Mouse (Mus musculus) megakaryocyte, embryonic 14.5 days (primary cell): ENCODE measurements around the gene Gpr19. TPM values are rescaled to one million over a fixed set of nuclear protein-coding genes. Genes with fewer than 3 reads are reported as not detected.

Experiments used
- H3K27me3 ChIP-seq: replicated peaks from 2 replicates; pipeline ENCODE3; 2012; ENCODE audit warnings: inconsistent platforms
- H3K36me3 ChIP-seq: replicated peaks from 2 replicates; pipeline ENCODE3; 2012; ENCODE audit warnings: low read length, inconsistent platforms, mixed read lengths
- H3K4me1 ChIP-seq: 2 replicates; pipeline ENCODE4 v1.6.1; 2012; ENCODE audit warnings: inconsistent platforms
- H3K4me3 ChIP-seq: replicated peaks from 2 replicates; pipeline ENCODE3; 2012; ENCODE audit warnings: moderate library complexity, mild to moderate bottlenecking, inconsistent platforms
- H3K9me3 ChIP-seq: 2 replicates; pipeline ENCODE4 v1.6.1; 2012; ENCODE audit warnings: inconsistent platforms
- FLI1 ChIP-seq: IDR thresholded peaks from 2 replicates; pipeline ENCODE4 v1.6.1; 2012; ENCODE audit warnings: low read length, inconsistent platforms, mixed read lengths
- GATA1 ChIP-seq: IDR thresholded peaks from 3 replicates; pipeline ENCODE4 v1.6.1; 2012; ENCODE audit warnings: mixed read lengths, low read length, inconsistent platforms, borderline replicate concordance
- polyA plus RNA-seq: library from polyadenylated mRNA; stranded (reverse); fragments of >175 nt; gene quantifications from 2 replicates; pipeline ENCODE4 v1.2.3, GENCODE M21; 2012; ENCODE audit warnings: low replicate concordance; ENCODE audit not compliant: insufficient read depth

Gene Gpr19
- polyA plus RNA-seq, 1 experiment = 0.62 TPM

GRCm38 (mm10) chr6:134840346-134840745 lies 58.0 kb downstream of the Gpr19 start:
- H3K4me3 ChIP-seq = no peak overlapping the region
- TF ChIP-seq GATA1 (no peak), FLI1 (no peak)
- peaks cover 27% of the 10 kb centered on the region for H3K36me3 ChIP-seq
- peaks cover 26% of the 10 kb centered on the region for H3K4me1 ChIP-seq
- no peaks in the 10 kb centered on the region for H3K27me3 ChIP-seq
- H3K9me3 ChIP-seq = no peaks in the 10 kb centered on the region

GRCm38 (mm10) chr6:134838111-134838510 lies 60.3 kb downstream of the Gpr19 start:
- Histone ChIP-seq H3K27me3 (no peaks in the 10 kb centered on the region), H3K4me1 (peaks cover 34% of the 10 kb centered on the region), H3K9me3 (no peaks in the 10 kb centered on the region), H3K36me3 (peaks cover 20% of the 10 kb centered on the region), H3K4me3 (no peak overlapping the region)
- TF ChIP-seq FLI1 (no peak), GATA1 (no peak)

GRCm38 (mm10) chr6:134834585-134835251 lies 63.7 kb downstream of the Gpr19 start:
- H3K4me1 ChIP-seq = peaks cover 53% of the 10 kb centered on the region

DNA sequence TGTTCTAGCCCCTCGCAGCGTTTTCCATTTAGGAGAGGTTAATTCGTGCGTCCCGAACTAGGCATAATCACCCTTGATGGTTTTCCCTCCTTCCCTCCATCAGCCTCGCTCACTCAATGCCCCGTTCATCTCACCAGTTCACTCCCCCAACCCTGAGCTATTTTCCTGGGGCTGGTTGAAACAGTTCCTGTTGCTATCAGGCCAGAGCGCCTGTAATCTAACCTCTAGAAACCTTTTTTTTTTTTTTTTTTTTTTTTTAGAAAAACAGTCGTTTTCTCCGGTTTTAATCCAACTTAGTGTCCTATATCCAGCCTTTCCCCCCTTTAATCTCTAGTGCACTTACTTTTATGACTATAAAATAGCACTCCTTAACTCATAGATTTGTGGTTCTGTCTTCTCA lies 67.6 kb downstream of the Gpr19 start:
- Histone ChIP-seq H3K4me3 (peak overlapping the region; percentile 97), H3K36me3 (no peaks in the 10 kb centered on the region), H3K27me3 (peaks cover 2% of the 10 kb centered on the region), H3K9me3 (no peaks in the 10 kb centered on the region), H3K4me1 (peaks cover 53% of the 10 kb centered on the region)
- TF ChIP-seq FLI1 (no peak), GATA1 (no peak)

More at GRCm38 (mm10) chr6:134834585-134835251, 63.7 kb downstream of the Gpr19 start:
- H3K4me3 ChIP-seq = no peak overlapping the region
- no peak for TF ChIP-seq FLI1
- TF ChIP-seq GATA1 = no peak
- H3K9me3 ChIP-seq = no peaks in the 10 kb centered on the region
- no peaks in the 10 kb centered on the region for H3K27me3 ChIP-seq
- peaks cover 19% of the 10 kb centered on the region for H3K36me3 ChIP-seq

GRCm38 (mm10) chr6:134829786-134830700 lies 68.3 kb downstream of the Gpr19 start, which contains the start of gene Crebl2:
Gene Crebl2 (plus strand): TSS chr6:134830154.
- peak within 1 kb of the TSS; percentile 97 for H3K4me3 ChIP-seq
- no peaks in the 10 kb centered on the region for H3K9me3 ChIP-seq
- no peaks in the 10 kb centered on the region for H3K36me3 ChIP-seq
- H3K27me3 ChIP-seq = peaks cover 2% of the 10 kb centered on the region
- H3K4me1 ChIP-seq = peaks cover 53% of the 10 kb centered on the region
- TF ChIP-seq FLI1 (no peak), GATA1 (no peak)

- no peaks in the 10 kb centered on the region; the same call in 1 of the 2 replicates for H3K4me1 ChIP-seq
- H3K27me3 ChIP-seq = peaks cover 11% of the 10 kb centered on the region
- no peaks in the 10 kb centered on the region for H3K9me3 ChIP-seq
- TF ChIP-seq GATA1 = no peak
- no peak for TF ChIP-seq FLI1
- no peak overlapping the region for H3K4me3 ChIP-seq
- H3K36me3 ChIP-seq = no peaks in the 10 kb centered on the region
These were observed 75.5 kb downstream of the Gpr19 start for GRCm38 (mm10) chr6:134822844-134823243.

DNA sequence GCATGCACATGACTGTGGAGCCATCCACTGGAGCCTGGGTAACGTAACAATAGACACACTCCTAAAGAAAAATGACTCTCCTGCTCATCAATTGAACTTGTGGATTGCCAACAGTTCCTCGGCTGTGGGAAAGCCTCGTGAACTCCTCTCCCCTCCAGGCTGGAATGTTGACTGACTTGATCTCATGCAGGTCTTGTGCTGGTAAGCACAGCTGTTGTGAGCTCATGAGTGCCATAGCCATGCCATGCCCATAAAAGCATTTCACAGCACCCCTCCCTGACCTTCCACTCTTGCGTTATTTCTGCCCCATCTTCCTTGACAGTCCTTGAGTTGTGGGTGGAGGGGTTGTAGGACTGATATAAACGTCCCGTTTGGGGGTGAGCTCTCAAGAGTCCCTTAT lies 78.0 kb downstream of the Gpr19 start:
- TF ChIP-seq FLI1 (no peak), GATA1 (no peak)
- no peak overlapping the region for H3K4me3 ChIP-seq
- no peaks in the 10 kb centered on the region for H3K36me3 ChIP-seq
- peaks cover 16% of the 10 kb centered on the region for H3K27me3 ChIP-seq
- H3K9me3 ChIP-seq = no peaks in the 10 kb centered on the region
- H3K4me1 ChIP-seq = no peaks in the 10 kb centered on the region; the same call in 1 of the 2 replicates

- no peak overlapping the region for H3K4me3 ChIP-seq
- no peaks in the 10 kb centered on the region for H3K36me3 ChIP-seq
- no peaks in the 10 kb centered on the region; the same call in 1 of the 2 replicates for H3K4me1 ChIP-seq
- H3K9me3 ChIP-seq = no peaks in the 10 kb centered on the region
- no peak for TF ChIP-seq FLI1
- TF ChIP-seq GATA1 = no peak
- H3K27me3 ChIP-seq = peaks cover 16% of the 10 kb centered on the region
These were observed 78.6 kb downstream of the Gpr19 start for GRCm38 (mm10) chr6:134819741-134820140.

Other genes starting within 250 kb of the Gpr19 start
- gene Dusp16, start 106.0 kb downstream of the Gpr19 start, polyA plus RNA-seq = 0.63 and 1.0 TPM in 2 replicates
- 1.1 and 2.3 TPM in 2 replicates for gene Crebl2, start 68.4 kb downstream of the Gpr19 start, polyA plus RNA-seq
- gene Cdkn1b, start 21.8 kb upstream of the Gpr19 start, polyA plus RNA-seq = 15.1 and 19.6 TPM in 2 replicates
- 0.92 and 1.1 TPM in 2 replicates for gene Apold1, start 83.1 kb upstream of the Gpr19 start, polyA plus RNA-seq
- 6.6 TPM in 1 of 2 replicates, not detected in the other for gene Ddx47, start 113.0 kb upstream of the Gpr19 start, polyA plus RNA-seq
- gene Gprc5a, start 167.1 kb upstream of the Gpr19 start, polyA plus RNA-seq = not detected in 2 replicates
- not detected in 2 replicates for gene Gprc5d, start 219.7 kb upstream of the Gpr19 start, polyA plus RNA-seq